Mouse (Mus musculus): ENCODE measurements at regions not wholly inside any gene's neighbourhood (a gene's known extent, or its start where the extent isn't known, plus 50 kb on each side); places are given as distances from the start of the nearest gene placed in this dataset.

DNA sequence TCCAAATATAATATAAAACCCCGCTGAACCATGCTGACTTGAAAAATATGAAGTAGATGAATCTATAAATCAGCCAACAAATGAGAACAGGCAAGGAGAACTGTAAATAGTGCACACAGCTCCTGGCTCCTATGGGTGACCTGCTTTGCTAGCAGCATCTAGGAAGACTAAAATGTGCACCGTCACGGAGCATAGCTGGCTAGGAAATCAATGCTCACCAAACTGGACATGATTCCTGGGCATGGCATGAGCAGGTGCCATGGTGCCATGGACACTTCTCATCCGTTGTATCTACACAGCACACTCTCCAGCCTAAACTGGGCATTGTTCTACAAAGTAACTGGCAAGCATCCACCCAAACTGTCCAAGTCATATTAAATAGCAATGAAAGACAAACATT lies 103.3 kb upstream of the Myocd start:
- H3K27ac ChIP-seq (ENCODE audit: low read depth, low read length), result no peak overlapping the region
- no peak for ATAC-seq
- TF ChIP-seq CTCF (IDR thresholded peaks at IDR 0.05; ENCODE audit: low read depth), result no peak
- no peaks in the 10 kb centered on the region for H3K27me3 ChIP-seq (replicated peaks; ENCODE audit: control insufficient read depth, insufficient read depth, low read length)
- no peak overlapping the region for H3K4me3 ChIP-seq (ENCODE audit: low read depth, low read length)
- H3K4me1 ChIP-seq (replicated peaks; ENCODE audit: control insufficient read depth, insufficient read depth, low read length), result no peaks in the 10 kb centered on the region
- H3K36me3 ChIP-seq (ENCODE audit: control insufficient read depth, insufficient read depth), result no peaks in the 10 kb centered on the region
- WGBS, result 87% methylated on average over 4 of the region's 4 CpGs
- H3K4me2 ChIP-seq (replicated peaks; ENCODE audit: low read depth), result no peak overlapping the region
- no peak overlapping the region for H3K9ac ChIP-seq (ENCODE audit: low read depth, low read length)
- no peaks in the 10 kb centered on the region for H3K9me3 ChIP-seq (ENCODE audit: control insufficient read depth)

DNA sequence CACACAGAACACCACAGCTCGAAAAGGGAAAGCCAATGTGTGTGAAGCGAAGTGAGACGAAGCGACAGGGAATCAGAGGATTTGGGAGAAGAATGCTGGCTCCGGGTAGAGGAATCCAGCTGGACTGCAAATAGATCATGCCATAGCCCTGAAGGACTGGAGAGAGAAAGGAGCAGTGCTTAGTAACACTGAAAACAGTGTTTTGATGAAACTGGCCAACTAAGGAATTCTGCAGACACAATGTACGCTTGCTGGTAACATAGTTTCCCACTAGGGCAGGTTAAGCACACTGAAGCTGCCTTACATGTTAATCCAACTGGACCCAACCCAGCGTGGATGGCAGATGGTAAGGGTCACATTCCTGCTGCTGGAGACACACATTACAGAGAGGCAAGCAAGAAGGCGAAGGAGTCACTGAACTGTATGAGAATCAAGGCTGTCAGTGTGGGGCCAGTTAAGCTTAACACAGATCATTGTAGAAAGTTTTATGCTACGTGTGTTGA lies 102.6 kb upstream of the Myocd start:
- 72% methylated on average over 9 of the region's 9 CpGs for WGBS
- ATAC-seq, result no peak

DNA sequence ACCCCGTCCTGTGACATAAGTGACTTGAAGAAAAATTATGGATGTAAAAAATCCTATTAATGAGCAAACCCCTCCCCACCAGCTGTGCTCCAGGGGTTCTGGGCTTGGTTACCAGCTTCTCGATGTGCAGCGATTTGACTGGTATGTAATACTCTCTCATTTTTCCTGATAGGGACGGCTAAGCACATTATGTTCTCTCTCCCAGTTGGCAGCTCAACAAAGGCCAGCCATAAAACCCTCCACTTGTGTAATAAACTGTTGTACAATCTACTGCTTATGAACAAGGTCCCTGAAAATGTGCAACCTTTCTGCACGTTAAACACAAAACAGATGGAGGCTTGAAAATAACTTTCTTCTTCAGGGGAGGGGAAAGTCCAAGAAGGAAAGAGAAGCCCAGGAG lies 98.0 kb upstream of the Myocd start:
- no peak overlapping the region for H3K27ac ChIP-seq (ENCODE audit: low read depth, low read length)
- no peak overlapping the region for H3K4me3 ChIP-seq (ENCODE audit: low read depth, low read length)
- 50% methylated on average over 5 of the region's 5 CpGs for WGBS
- H3K9me3 ChIP-seq (ENCODE audit: control insufficient read depth), result no peaks in the 10 kb centered on the region
- no peak overlapping the region for H3K4me2 ChIP-seq (replicated peaks; ENCODE audit: low read depth)
- H3K4me1 ChIP-seq (replicated peaks; ENCODE audit: control insufficient read depth, insufficient read depth, low read length), result no peaks in the 10 kb centered on the region
- no peaks in the 10 kb centered on the region for H3K27me3 ChIP-seq (replicated peaks; ENCODE audit: control insufficient read depth, insufficient read depth, low read length)
- no peaks in the 10 kb centered on the region for H3K36me3 ChIP-seq (ENCODE audit: control insufficient read depth, insufficient read depth)
- no peak for ATAC-seq
- no peak for TF ChIP-seq CTCF (IDR thresholded peaks at IDR 0.05; ENCODE audit: low read depth)
- H3K9ac ChIP-seq (ENCODE audit: low read depth, low read length), result no peak overlapping the region

More for the DNA sequence above, 102.6 kb upstream of the Myocd start:
- H3K9ac ChIP-seq (ENCODE audit: low read depth, low read length), result no peak overlapping the region
- H3K27me3 ChIP-seq (replicated peaks; ENCODE audit: control insufficient read depth, insufficient read depth, low read length), result no peaks in the 10 kb centered on the region
- no peaks in the 10 kb centered on the region for H3K4me1 ChIP-seq (replicated peaks; ENCODE audit: control insufficient read depth, insufficient read depth, low read length)
- no peak overlapping the region for H3K4me2 ChIP-seq (replicated peaks; ENCODE audit: low read depth)
- H3K9me3 ChIP-seq (ENCODE audit: control insufficient read depth), result no peaks in the 10 kb centered on the region
- H3K4me3 ChIP-seq (ENCODE audit: low read depth, low read length), result no peak overlapping the region
- TF ChIP-seq CTCF (IDR thresholded peaks at IDR 0.05; ENCODE audit: low read depth), result no peak
- H3K36me3 ChIP-seq (ENCODE audit: control insufficient read depth, insufficient read depth), result no peaks in the 10 kb centered on the region
- H3K27ac ChIP-seq (ENCODE audit: low read depth, low read length), result no peak overlapping the region

DNA sequence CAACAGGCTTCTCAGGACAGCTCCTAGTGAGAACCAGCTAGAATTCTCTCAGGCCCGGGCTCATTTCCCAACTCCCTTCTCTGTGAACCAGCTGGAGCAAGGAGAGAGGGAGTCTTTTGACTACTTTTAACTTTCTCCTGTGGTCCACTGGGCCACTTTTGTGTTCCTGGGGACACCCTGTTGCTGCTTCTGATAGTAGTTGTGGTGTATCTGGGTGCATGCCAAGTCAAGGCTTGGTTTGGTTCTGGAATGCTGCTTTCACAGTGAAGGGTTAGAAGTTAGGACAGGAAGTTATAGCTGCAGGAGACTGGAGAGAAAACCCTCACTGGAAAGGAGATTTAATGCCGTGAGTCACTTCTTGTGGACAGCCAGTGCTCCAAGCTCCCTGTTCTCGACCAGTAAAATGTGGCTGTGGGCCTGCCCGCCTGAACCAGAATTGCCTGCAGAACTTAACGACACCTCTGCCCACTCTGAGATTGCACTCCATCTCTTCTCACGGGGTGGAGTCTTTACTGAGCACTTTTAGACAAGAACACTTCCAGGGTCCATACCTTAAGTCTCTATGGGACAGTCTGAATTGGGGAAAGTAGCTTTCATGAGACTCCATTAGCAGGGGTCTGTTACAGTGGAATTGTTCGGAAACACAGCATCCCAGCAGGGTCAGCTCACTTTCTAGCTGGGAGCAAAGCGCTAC lies 97.0 kb upstream of the Myocd start:
- no peak overlapping the region for H3K27ac ChIP-seq (ENCODE audit: low read depth, low read length)

DNA sequence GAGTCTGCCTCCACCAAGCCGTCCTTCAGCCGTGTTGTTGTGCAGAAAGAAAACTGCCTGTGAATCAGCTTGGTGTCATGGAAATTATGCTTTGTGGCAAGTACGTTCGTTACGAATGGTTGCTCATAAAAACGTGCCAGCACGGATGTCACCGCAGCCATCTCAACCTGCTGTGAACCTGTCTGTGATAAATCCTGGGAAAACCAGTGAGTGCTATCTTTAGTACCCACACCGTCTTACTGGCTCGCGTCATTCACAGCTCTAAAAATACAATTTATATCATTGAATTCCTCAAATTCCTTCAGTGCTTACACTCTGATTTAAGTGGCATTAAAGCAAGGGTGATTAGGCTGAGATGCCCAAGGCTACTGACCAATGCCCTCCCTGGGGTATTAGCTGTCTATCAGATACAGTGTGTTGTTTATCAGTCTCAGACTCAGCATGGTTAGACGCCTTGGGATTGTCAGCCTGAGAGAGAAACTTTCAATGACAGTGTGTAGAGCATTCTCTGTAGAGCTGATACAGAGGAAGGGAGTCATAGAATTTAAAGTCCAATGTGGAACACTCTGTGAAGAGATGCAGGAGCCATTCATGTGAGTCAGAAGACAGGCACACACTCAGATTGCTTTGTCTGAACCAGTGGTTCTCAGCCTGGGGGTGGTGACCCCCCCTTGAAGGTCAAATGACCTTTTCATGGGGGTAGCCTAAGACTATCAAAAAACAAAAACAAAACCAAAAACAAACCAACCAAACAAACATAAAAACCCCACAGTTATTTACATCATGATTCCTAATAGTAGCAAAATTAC lies 96.2 kb upstream of the Myocd start:
- H3K4me1 ChIP-seq (replicated peaks; ENCODE audit: control insufficient read depth, insufficient read depth, low read length), result no peaks in the 10 kb centered on the region
- no peaks in the 10 kb centered on the region for H3K36me3 ChIP-seq (ENCODE audit: control insufficient read depth, insufficient read depth)
- no peak overlapping the region for H3K27ac ChIP-seq (ENCODE audit: low read depth, low read length)
- ATAC-seq, result no peak
- no peak overlapping the region for H3K9ac ChIP-seq (ENCODE audit: low read depth, low read length)
- no peak overlapping the region for H3K4me2 ChIP-seq (replicated peaks; ENCODE audit: low read depth)
- H3K4me3 ChIP-seq (ENCODE audit: low read depth, low read length), result no peak overlapping the region
- WGBS, result 69% methylated on average over 12 of the region's 12 CpGs
- H3K9me3 ChIP-seq (ENCODE audit: control insufficient read depth), result no peaks in the 10 kb centered on the region
- no peaks in the 10 kb centered on the region for H3K27me3 ChIP-seq (replicated peaks; ENCODE audit: control insufficient read depth, insufficient read depth, low read length)
- no peak for TF ChIP-seq CTCF (IDR thresholded peaks at IDR 0.05; ENCODE audit: low read depth)

More for the DNA sequence above, 97.0 kb upstream of the Myocd start:
- H3K9ac ChIP-seq (ENCODE audit: low read depth, low read length), result no peak overlapping the region
- no peak overlapping the region for H3K4me3 ChIP-seq (ENCODE audit: low read depth, low read length)
- TF ChIP-seq CTCF (IDR thresholded peaks at IDR 0.05; ENCODE audit: low read depth), result no peak
- no peaks in the 10 kb centered on the region for H3K36me3 ChIP-seq (ENCODE audit: control insufficient read depth, insufficient read depth)
- H3K27me3 ChIP-seq (replicated peaks; ENCODE audit: control insufficient read depth, insufficient read depth, low read length), result no peaks in the 10 kb centered on the region
- no peaks in the 10 kb centered on the region for H3K4me1 ChIP-seq (replicated peaks; ENCODE audit: control insufficient read depth, insufficient read depth, low read length)
- H3K4me2 ChIP-seq (replicated peaks; ENCODE audit: low read depth), result no peak overlapping the region
- H3K9me3 ChIP-seq (ENCODE audit: control insufficient read depth), result no peaks in the 10 kb centered on the region
- no peak for ATAC-seq
- WGBS, result 54% methylated on average over 8 of the region's 8 CpGs

DNA sequence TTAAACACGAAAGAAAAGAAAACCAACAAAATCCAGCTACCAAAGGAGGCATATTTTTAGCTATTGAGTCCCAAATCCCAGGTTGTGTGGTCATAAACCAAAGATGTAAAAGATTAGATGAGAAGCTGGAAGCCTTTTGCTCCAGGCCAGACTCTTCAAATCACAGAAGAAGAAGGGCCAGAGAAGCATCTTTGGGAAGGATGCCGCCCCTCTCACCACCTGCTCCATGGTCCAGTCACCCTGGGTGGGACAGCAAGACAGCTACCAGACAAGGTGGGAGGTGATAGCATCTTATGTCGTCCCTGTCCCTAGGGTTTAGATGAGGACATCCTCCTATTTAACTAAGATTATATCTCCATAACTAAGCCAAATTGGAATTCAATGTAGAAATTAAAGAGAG lies 95.1 kb upstream of the Myocd start:
- Histone ChIP-seq H3K4me2 (replicated peaks; ENCODE audit: low read depth) (no peak overlapping the region), H3K27me3 (replicated peaks; ENCODE audit: control insufficient read depth, insufficient read depth, low read length) (no peaks in the 10 kb centered on the region), H3K9ac (ENCODE audit: low read depth, low read length) (no peak overlapping the region), H3K27ac (ENCODE audit: low read depth, low read length) (no peak overlapping the region), H3K4me1 (replicated peaks; ENCODE audit: control insufficient read depth, insufficient read depth, low read length) (no peaks in the 10 kb centered on the region), H3K4me3 (ENCODE audit: low read depth, low read length) (no peak overlapping the region), H3K36me3 (ENCODE audit: control insufficient read depth, insufficient read depth) (no peaks in the 10 kb centered on the region), H3K9me3 (ENCODE audit: control insufficient read depth) (no peaks in the 10 kb centered on the region)
- WGBS, result 89% methylated on average over 3 of the region's 3 CpGs
- no peak for TF ChIP-seq CTCF (IDR thresholded peaks at IDR 0.05; ENCODE audit: low read depth)
- no peak for ATAC-seq
